Mouse (Mus musculus) heart, adult 8-10 months (tissue): ENCODE results near the gene Adamtsl3. TPM values are rescaled to one million over a fixed set of nuclear protein-coding genes. Genes with fewer than 3 reads are reported as not detected.
A peak's percentile ranks its signal among the peaks of the same experiment; 100 is the strongest.

Experiments
- DNase-seq: peaks from one replicate; pipeline ENCODE4 v3.0.0; 2022; ENCODE audit warnings: low spot score
- total RNA-seq, 4 experiments: library from RNA; stranded (reverse); gene quantifications; 2 replicates each; pipeline ENCODE4 v1.2.4; 2022

Gene Adamtsl3
- total RNA-seq, 4 experiments from 2014 or later: 4.4 to 11.4 (median 6.6) TPM

- no peak for DNase-seq
Observed at GRCm38 (mm10) chr7:82647183-82647582, 311.7 kb downstream of the Adamtsl3 start.

GRCm38 (mm10) chr7:82647909-82648308 lies 312.4 kb downstream of the Adamtsl3 start:
- DNase-seq: no peak

- DNase-seq: peak; percentile 90
Observed at GRCm38 (mm10) chr7:82648353-82649080, 313.0 kb downstream of the Adamtsl3 start, which contains the start of the genes Saxo2 and Efl1. Saxo2 (minus strand) TSS chr7:82648528. Efl1 (plus strand) TSS chr7:82648614.

GRCm38 (mm10) chr7:82649081-82649445 lies 313.6 kb downstream of the Adamtsl3 start:
- DNase-seq: no peak

Other genes with a start within 250 kb of the Adamtsl3 start
- gene Sh3gl3, start 161.9 kb upstream of the Adamtsl3 start, total RNA-seq: under 1 TPM; 0.32 to 0.73 (median 0.44) TPM